Mouse (Mus musculus) heart, postnatal 0 days (tissue): ENCODE data around the gene Klhl42.

ENCODE experiments used
- CTCF ChIP-seq: IDR thresholded peaks from 2 replicates; pipeline ENCODE4 v1.5.1; 2016; ENCODE audit warnings: antibody characterized with exemption, control low read depth, low read depth
- EP300 ChIP-seq: IDR thresholded peaks from 2 replicates; pipeline ENCODE4 v1.6.1; 2016; ENCODE audit warnings: antibody characterized with exemption, low read depth

GRCm38 (mm10) chr6:147076878-147077277, 14.3 kb upstream of the Klhl42 start:
- TF ChIP-seq CTCF (no peak), EP300 (no peak)
